Comparison of ENCODE assay signal across 23 mouse cellular contexts in the genomic region with DNA sequence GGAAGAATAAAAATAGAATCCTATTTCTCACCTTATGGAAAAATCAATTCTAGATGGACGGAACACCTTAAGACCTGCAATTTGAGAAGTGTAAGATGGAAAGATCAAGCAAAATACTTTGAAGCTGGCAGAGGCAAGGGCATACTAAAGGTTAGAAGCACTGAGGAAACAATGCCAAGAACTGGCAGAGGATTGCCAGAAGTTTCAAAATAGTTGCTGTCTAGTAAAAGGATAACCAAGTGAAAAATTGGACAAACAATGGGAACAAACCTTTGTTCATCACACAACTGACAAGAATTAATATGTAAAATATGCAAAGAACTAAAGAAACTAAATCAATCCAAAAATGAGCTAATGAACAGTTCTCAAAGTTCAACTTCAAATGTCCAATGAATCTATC. TPM values are rescaled to one million over a fixed set of nuclear protein-coding genes. Genes with fewer than 3 reads are reported as not detected.
A peak's percentile ranks its signal among the peaks of the same experiment; 100 is the strongest.
DNase-seq lines count a peak whose midpoint lies in the region; TF ChIP-seq lines count a peak whose summit lies in the region.
"Not testable (repeated sequence)": the region's sequence is repeated elsewhere in the genome, so short reads cannot be mapped to it uniquely, and the experiment has no call there.
"Had no signal": no experiment of that assay in that cellular context is flagged by ENCODE, and none has a peak within 500 bp of the region (broad histone marks: within the 10 kb centered on the region; RNA-seq: fewer than 3 reads in every experiment).

No protein-coding gene starts in this region.

- not testable (repeated sequence) for H3K4me3 ChIP-seq in kidney, adult 2 months (ENCODE audit: insufficient read depth, low read depth, low read length); liver, adult 2 months (ENCODE audit: insufficient read depth, low read depth, low read length)

- DNase-seq in adipocyte (ENCODE audit: low spot score) = peak; percentile 43
- DNase-seq in adrenal gland, postnatal 10 days = peak; percentile 3
- DNase-seq in kidney, adult 2 months = peak; percentile 73
- peak; percentile 5 to 11 for DNase-seq in kidney, adult 8-10 months
- DNase-seq in kidney, adult 9 months = peak; percentile 50
- DNase-seq in liver, adult 2 months (ENCODE audit: extremely low read depth, low read depth, low spot score) = peak; percentile 87

- H3K27ac ChIP-seq in kidney, adult 2 months (ENCODE audit: insufficient read depth, low read depth, low read length); liver, adult 2 months (replicated peaks; ENCODE audit: insufficient read depth, low read depth, low read length): not testable (repeated sequence)

- H3K27me3 ChIP-seq in kidney, adult 2 months (replicated peaks; ENCODE audit: control insufficient read depth, insufficient read depth, low read length); liver, adult 2 months (ENCODE audit: control insufficient read depth, insufficient read depth, low read length): not testable (repeated sequence)

- 83% methylated on average over 1 of the region's 1 CpGs for WGBS in kidney, adult 2 months
- 28% methylated on average over 1 of the region's 1 CpGs for WGBS in liver, adult 2 months

- not testable (repeated sequence) for H3K9ac ChIP-seq in liver, adult 2 months (ENCODE audit: low read depth, low read length)

- TF ChIP-seq CTCF in kidney, adult 2 months (conservative IDR thresholded peaks at IDR 0.05; ENCODE audit: insufficient read depth, insufficient read length, low read depth, low read length); liver, adult 2 months (IDR thresholded peaks at IDR 0.05; ENCODE audit: low read depth, low read length): not testable (repeated sequence)

- not testable (repeated sequence) for H3K4me1 ChIP-seq in kidney, adult 2 months (ENCODE audit: control insufficient read depth, insufficient read depth, low read length); liver, adult 2 months (ENCODE audit: control insufficient read depth, insufficient read depth, low read length)

- not testable (repeated sequence) for TF ChIP-seq POLR2A in kidney, adult 2 months (IDR thresholded peaks at IDR 0.05; ENCODE audit: low read depth, low read length); liver, adult 2 months (IDR thresholded peaks at IDR 0.05; ENCODE audit: extremely low read depth, insufficient read depth, low read length)

- not testable (repeated sequence) for H3K36me3 ChIP-seq in kidney, adult 2 months (ENCODE audit: control insufficient read depth, insufficient read depth, low read length); liver, adult 2 months (ENCODE audit: control insufficient read depth, insufficient read depth, low read length)

- not testable (repeated sequence) for H3K79me2 ChIP-seq in liver, adult 2 months (ENCODE audit: control insufficient read depth, insufficient read depth, low read length)

RNA-seq across cellular contexts. Expression of gene Olfr1564, which starts 15.2 kb away (rescaled TPM):
- total RNA-seq in adrenal gland, postnatal 10 days (2021) = under 1 TPM in 1 of 2 experiments, not detected in 1; 0.06 TPM
- polyA plus RNA-seq in kidney, adult 2 months (2012; rRNA removed) = 0.08 TPM in 1 of 2 replicates, not detected in the other
- 0.07 TPM in 1 of 2 replicates, not detected in the other for total RNA-seq in liver, adult 2 months (2014; rRNA removed)
- polyA plus RNA-seq in liver, adult 2 months (2012; rRNA removed) = not detected in 2 replicates
- total RNA-seq: adrenal gland, adult 18-20 months; adrenal gland, adult 2 months; adrenal gland, postnatal 14 days; adrenal gland, postnatal 36 days; adrenal gland, postnatal 4 days; CH12.LX; MEL had no signal
- polyA plus RNA-seq: activated CD4-positive, CD25-positive, alpha-beta regulatory T cell, adult 4 months; adrenal gland, adult 2 months; CD4-positive, CD25-positive, alpha-beta regulatory T cell, adult 4 months; G1E; Patski had no signal

RNA-seq across cellular contexts. Expression of gene Zfp955a, which starts 18.3 kb away (rescaled TPM):
- 10 to 100 TPM in 1 of 2 experiments, 1 to 10 TPM in 1; 6.0 to 11.6 TPM for total RNA-seq in adrenal gland, postnatal 10 days (2021)
- polyA plus RNA-seq in kidney, adult 2 months (2012; rRNA removed) = 0.94 and 1.6 TPM in 2 replicates
- total RNA-seq in liver, adult 2 months (2014; rRNA removed) = 7.9 and 8.7 TPM in 2 replicates
- 0.82 and 0.88 TPM in 2 replicates for polyA plus RNA-seq in liver, adult 2 months (2012; rRNA removed)

RNA-seq across cellular contexts. Expression of gene Olfr63, which starts 27.8 kb away (rescaled TPM):
- total RNA-seq in adrenal gland, postnatal 10 days (2021) = under 1 TPM in 1 of 2 experiments, not detected in 1; 0.03 TPM
- polyA plus RNA-seq in kidney, adult 2 months (2012; rRNA removed) = not detected in 2 replicates
- not detected in 2 replicates for total RNA-seq in liver, adult 2 months (2014; rRNA removed)
- not detected in 2 replicates for polyA plus RNA-seq in liver, adult 2 months (2012; rRNA removed)
- total RNA-seq: adrenal gland, adult 8-10 months; adrenal gland, postnatal 14 days; adrenal gland, postnatal 25 days; CH12.LX; ES-E14; MEL had no signal
- polyA plus RNA-seq: adrenal gland, adult 2 months; brain, embryonic 14.5 days; C2C12; cerebellum, adult 2 months; G1E had no signal

RNA-seq across cellular contexts. Expression of gene Olfr239, which starts 45.5 kb away (rescaled TPM):
- total RNA-seq in adrenal gland, postnatal 10 days (2021) = not detected
- polyA plus RNA-seq in kidney, adult 2 months (2012; rRNA removed) = not detected in 2 replicates
- not detected in 2 replicates for total RNA-seq in liver, adult 2 months (2014; rRNA removed)
- not detected in 2 replicates for polyA plus RNA-seq in liver, adult 2 months (2012; rRNA removed)
- total RNA-seq: adrenal gland, adult 18-20 months; adrenal gland, adult 2 months; adrenal gland, adult 8-10 months; adrenal gland, postnatal 14 days; adrenal gland, postnatal 25 days; adrenal gland, postnatal 36 days; adrenal gland, postnatal 4 days; CH12.LX; ES-E14; G1E; MEL had no signal
- polyA plus RNA-seq: activated CD4-positive, CD25-positive, alpha-beta regulatory T cell, adult 4 months; adrenal gland, adult 2 months; brain, embryonic 14.5 days; C2C12; CD4-positive, CD25-positive, alpha-beta regulatory T cell, adult 4 months; cerebellum, adult 2 months; G1E; Patski had no signal

RNA-seq across cellular contexts. Expression of gene Zfp955b, which starts 52.7 kb away (rescaled TPM):
- total RNA-seq in adrenal gland, postnatal 10 days (2021) = 10 to 100 TPM in 1 of 2 experiments, 1 to 10 TPM in 1; 8.9 to 15.2 TPM
- polyA plus RNA-seq in kidney, adult 2 months (2012; rRNA removed) = 1.6 and 2.3 TPM in 2 replicates
- 4.4 and 5.3 TPM in 2 replicates for total RNA-seq in liver, adult 2 months (2014; rRNA removed)
- polyA plus RNA-seq in liver, adult 2 months (2012; rRNA removed) = 0.70 and 0.78 TPM in 2 replicates

Comparison
In these comparisons a context has a peak if more than half of its experiments do, and no peak if none do; other contexts are left out.
1. DNase-seq: peak in every context shown above with its lines; median percentile 87 in liver, adult 2 months; 73 in kidney, adult 2 months; 50 in kidney, adult 9 months; 43 in adipocyte; 8 in kidney, adult 8-10 months; 3 in adrenal gland, postnatal 10 days.